Mouse (Mus musculus) embryo, embryonic 11 days (tissue): ENCODE results near the gene Mthfd2l.

Experiments used
- DNase-seq: peaks from one replicate; pipeline ENCODE4 v3.0.0-alpha.2; 2015

Mthfd2l gene

DNA sequence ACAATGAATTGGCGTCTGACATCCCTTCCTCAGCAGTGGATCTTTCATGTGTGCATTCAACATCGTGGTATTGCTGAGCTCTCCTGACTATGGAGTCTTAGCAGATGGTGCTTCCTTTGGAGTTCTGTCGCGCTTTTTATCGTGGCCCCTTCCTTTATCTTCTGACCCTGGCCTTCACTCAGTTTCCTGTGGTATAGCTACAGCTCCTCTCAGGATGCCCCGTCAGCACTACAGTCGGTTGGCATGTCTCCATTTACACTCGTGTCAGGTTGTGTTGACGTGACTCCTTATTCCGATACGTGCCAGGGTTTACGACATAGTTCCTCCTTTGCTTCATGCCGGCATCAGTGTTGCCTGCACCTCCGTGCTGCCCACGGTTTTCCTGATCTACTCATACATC lies 18.6 kb downstream of the Mthfd2l start:
- no peak for DNase-seq

DNA sequence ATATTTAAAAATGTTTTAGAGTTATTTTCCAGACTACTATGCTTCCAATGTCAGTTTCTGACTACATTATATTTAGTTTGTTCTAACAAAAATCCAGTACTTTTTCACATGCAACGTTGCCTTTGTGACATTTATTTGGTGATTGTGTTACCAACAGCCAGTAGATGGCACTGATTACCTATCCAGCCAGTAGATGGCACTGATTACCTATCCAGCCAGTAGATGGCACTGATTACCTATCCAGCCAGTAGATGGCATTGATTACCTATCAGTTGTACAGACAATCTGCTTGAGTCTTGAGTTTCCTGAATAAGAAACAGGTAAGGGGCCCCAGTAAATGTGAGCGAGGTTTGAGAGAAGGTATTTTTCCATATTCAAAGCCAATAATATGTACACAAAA lies 20.6 kb downstream of the Mthfd2l start:
- DNase-seq: no peak

DNA sequence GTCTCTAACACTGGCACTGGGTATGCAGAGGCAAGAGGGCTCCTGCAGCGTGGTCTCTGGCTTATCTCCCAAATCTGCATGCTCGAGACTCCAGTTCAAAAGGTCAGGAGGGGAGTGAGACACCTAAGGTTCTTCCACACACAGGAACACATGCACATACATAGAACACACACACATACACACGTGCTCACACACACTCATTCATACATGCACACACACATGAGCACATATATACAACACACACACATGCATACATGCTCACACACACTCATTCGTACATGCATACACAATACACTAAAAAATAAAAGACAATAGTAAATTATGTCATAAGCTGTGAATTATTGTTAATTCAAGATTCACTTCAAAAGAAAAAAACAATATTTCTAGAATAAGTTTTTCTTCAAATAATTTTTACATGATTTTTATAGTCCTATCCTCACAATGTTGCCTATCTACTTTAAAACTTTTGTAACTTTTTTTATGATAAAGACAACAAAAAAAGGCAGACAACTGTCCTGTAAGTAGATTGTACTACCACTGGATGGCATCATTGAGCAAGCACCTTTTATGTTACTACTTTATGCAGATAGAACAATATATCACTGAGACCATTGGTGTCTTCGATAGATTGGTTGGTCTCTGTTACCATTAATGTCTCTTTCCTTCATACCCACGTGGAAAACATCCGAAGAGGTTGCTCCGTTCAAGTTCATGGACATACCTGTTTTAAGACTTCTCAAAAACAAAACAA lies 22.0 kb downstream of the Mthfd2l start:
- DNase-seq: peak; percentile 16

DNA sequence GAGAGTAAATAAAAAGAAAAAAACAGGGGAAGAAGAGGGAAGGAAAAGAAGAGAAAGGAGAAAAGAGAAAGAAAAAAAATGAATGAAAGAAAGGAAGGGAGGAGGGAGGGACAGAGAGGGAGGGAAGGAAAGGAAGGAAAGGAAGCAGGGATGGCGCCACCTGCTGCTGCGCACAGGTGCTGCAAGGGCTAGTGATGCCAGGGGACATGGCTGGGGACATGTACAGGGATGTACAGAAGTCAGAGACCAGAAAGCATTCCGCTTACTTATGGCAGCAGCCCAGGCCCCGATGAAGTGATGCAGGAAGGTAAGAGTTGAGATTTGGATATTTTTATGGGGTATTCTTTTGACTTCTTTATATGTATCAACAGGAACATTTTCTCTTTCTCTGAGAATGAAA lies 33.4 kb downstream of the Mthfd2l start:
- peak; percentile 34 for DNase-seq

DNA sequence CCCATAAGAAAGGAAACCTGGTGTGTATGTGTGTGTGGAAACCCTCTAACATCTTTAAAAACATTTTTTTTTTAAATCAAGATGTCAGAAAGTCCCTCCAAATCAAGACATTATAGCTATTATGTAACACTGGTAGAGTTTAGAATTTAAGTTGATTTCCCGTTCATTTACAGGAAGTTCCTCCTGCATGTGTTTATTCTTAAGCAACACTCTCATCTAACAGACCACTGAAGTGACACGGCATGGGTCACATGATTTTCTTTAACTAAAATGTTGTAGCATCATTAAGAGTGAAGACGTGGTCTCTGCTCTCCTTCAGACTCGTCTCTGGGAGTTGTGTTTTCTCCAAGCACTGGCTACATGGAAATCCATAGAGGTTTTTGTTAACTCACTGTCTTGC lies 33.8 kb downstream of the Mthfd2l start:
- no peak for DNase-seq

DNA sequence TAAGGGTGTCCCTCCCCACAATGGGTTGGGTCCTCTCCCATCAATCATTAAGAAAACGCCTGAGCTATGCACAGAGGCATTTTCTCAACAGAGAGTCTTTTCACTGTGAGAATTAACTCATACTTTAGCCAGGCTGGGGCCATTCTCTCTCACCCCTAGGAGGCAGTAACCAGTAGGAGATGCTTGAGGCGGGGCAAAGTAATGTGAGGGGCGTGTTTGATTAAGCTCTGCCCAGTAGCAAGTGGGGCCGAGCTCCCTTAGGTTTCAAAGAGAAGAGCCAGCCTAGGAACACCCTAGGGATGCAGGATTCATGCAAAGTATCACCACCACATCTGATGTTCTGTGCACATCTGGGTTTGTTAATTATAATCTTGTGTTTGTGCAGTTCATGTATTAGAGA lies 34.5 kb downstream of the Mthfd2l start:
- DNase-seq: no peak

DNA sequence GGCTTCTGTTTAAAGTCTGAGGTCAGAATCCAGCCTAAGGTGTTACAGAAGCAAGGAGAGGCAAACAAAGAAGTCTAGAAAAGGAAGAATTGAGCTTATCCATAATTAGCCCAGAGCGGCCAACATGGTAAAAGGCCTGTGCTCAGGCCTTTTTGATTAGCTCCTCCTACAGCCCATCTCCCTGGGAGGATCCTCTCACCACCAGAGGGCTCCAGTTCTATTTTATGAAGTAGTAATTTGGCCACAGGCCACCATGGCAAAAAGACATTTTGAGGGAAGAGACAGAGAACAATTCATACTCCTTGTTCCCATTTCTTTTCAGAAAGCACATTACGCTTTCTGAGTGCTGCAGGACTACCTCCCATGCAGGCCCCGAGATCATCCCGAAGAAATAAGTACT lies 46.3 kb downstream of the Mthfd2l start:
- peak; percentile 72 for DNase-seq

DNA sequence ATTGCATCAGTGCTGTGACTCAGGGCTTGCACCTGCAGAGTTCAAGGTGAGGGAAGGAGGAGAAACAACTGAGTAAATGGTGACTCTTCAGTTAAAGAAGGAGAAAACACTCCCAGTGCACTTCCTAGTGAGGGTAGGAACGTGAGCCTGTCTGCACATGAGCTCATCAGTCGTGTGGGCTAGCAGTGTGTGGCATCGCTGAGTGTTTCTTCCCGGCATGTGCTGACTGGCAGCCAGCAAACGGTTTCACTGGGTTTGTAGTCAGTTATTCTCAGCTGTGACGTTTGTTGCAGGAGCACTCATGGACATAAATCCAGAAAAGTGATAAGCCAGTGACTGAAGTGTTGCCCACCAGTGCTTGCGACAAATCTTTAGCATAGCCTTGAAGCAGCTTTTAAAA lies 49.4 kb downstream of the Mthfd2l start:
- DNase-seq: no peak

DNA sequence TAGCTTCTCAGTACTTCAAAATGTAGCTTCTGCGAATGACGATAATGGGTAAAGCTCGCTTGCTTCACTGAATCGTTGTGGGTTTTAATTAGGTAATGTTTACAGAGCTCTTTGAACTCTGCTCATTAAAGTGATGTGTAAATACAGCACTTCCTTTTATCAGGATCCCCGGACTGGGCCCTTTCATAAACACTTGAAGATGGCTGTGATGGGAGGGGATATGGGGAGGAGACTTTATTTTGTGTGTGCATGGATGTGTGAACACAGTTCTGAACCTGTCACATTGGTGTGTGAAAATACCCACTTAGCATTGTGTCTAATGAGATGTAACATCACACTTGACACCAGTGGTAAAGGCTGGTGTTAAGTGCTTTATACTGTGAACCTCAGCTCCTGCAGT lies 56.7 kb downstream of the Mthfd2l start:
- no peak for DNase-seq

DNA sequence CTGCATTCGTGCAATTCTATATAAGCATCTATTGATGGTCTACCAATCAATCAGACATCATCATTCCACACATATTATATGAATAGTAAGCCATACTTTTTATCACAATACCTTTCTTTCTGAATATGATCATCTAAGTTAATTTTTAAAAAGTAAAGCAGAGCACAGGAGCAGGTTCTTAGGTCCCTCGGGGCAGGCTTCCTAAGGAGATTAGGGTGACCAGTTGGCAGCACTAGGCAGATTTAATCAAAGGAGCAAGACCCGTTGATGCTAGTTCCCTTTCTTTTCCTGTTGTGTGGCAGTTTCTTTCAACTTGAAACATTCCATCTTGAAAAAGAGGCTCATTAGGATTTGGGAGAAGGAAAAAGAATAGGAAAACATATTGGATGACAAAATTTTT lies 57.2 kb downstream of the Mthfd2l start:
- DNase-seq: no peak

DNA sequence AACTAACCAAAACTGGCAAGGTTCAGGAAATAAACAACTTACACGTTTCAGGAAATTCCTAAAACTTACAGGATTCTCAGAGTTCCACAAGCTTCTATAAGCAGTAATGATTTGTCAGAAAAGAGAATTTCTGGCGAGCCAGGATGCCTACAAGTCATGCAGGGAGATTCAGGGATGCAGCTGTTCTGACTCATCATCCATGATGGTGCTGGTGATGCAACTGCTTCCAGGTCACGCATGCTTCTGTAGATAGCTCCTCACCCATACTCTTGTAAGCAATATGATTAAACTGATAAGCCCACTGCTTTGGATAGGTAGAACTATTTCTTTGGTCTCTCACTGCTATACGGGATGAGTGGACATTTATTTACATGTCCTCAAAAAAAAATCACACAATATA lies 57.7 kb downstream of the Mthfd2l start:
- DNase-seq: no peak

DNA sequence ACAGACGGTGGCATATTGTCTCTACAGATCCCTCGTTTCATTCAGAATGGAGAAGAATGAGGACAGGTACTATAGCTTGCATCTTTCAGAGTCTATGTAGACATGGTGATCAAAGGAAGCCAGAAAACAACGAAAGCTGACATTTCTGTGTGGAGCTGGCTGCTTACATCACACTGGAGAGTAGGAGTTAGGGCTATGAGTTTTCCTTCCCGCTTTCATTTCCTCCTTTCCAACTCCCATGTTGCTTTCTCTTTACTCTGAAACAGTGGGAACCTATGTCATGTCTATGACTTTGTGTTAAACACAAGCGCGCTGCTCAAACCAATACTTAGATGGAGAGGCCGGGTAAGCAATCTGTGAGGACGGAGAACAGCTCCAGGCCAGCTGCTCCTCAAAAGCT lies 69.0 kb downstream of the Mthfd2l start:
- DNase-seq: no peak

DNA sequence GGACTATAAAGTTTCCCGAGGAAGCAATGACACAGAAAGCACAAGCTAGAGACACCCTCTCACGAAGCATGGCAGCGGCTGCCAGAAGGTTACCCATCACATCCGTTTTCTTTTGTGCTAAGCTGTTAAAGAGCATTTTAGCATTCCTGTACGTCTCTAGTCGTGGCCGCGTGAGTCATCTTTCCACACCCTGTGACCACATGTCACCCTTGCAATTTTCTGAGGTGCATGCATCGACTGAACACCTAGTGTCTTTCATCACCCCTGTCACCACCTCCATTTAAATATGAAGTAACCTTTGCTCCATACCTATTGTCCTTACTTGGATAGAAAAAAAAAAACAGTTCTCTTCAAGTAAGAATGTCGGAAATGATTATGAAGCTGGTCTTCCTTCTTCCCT lies 84.3 kb downstream of the Mthfd2l start:
- no peak for DNase-seq

DNA sequence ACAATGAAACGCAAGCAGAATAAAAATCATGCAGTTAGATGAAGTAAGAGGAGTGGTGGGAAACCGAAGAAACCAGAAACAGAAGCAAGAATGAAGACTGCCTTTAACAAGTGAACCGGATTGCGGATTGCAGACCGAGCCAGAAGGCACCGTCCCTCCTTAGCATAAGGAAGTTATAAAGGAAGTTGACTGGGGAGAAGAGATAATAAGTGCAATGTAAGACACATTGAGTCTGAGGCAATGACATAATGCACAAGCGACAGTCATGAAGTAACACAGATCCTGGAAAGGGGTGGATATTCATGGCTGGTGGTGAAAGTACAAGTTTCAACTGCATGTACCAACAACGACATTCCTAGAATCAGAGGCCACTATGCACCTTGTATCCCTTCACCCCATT lies 92.2 kb downstream of the Mthfd2l start:
- no peak for DNase-seq

DNA sequence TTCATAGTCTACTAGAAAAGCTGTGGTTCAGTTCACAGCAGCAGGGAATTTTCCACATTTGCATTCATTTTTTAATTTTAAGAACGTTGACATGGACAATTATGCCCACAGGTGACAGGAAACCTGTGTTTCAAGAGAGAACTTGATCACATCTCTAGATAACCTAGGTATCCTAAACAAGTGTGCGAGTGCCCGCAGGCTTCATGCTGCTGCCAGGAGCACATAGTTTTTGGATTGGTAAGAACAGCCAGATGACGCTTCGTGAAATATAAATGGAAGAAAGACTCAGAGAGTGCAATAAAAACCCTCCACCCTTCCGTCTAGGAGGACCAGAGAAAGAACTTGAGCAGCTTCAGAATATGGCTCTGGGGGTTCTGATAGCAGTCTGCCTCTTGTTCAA lies 96.2 kb downstream of the Mthfd2l start, which contains the start of gene Epgn:
Epgn (plus strand) TSS at position 301 of the 400 bp plus-strand sequence.
- DNase-seq: no peak

DNA sequence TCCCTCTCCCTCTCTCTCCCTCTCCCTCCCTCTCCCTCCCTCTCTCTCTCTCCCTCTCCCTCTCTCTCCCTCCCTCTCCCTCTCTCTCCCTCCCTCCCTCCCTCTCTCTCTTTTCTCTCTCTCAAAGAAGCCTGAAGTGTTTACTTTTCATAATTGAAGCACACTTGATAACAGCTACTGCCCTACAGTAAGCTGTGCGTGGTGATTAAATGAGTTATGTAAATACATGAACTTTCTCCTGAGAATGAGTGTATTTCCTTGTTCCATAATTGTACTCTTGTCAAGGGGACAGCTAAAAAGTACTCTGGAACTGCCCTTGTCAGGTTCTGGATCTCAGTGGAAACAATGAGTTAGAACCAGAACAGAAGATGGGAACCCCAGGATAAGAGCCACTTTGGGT lies 96.9 kb downstream of the Mthfd2l start:
- no peak for DNase-seq

DNA sequence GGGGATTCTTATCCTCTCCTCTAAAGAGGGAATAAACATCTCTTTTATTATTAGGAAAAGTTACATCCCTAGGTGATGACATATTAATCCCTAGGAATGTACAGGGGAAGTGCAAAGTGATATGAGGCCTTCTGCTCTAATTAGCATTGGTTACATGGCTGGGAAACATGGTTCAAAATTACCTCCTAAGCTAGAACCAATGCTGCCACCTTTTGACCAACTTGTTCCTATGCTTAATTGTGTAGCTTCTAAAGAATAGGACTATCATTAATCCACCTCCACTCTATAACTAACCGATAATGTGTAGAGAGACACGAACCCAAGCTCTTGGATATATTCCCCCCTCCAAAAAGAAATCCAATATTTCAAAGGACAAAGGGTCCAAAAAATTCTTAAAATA lies 99.7 kb downstream of the Mthfd2l start:
- no peak for DNase-seq

DNA sequence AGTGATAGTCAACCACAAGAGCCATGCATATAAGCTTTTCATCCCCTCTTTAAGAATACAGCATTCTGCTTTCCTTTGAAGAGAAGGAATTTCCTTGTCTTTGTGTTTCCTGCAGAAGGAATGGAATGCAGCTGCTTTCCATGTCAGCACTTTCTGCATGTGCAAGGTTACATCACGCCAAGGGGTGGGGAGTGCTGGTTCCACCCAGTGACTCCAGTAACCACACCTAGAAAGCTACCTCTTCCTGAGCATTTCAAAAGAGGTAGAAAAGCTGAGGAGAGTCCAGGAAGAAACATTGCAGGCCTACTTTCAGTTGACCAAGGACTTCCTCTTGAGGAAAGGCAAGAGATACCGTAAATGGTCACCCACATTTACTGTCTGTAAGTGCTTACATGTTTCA lies 104.4 kb downstream of the Mthfd2l start:
- DNase-seq: no peak

DNA sequence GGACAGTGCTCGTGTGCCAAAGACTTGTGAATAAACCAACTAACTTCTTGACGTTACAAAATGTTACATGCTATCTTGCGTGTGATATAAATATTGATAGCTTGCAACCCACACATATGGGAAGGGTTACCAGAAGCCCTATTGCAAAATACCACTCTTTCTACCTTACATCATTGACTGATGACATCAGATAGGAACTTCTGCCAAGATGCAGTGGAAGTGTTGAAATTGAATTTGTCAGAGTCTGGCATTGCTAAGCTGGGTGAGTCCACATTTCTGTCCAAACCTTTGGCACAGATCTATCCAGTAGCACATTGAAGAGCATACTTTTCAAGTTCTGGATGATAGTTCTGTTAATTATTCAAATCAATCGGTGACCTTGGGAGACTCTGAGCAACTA lies 105.7 kb downstream of the Mthfd2l start:
- DNase-seq: no peak

DNA sequence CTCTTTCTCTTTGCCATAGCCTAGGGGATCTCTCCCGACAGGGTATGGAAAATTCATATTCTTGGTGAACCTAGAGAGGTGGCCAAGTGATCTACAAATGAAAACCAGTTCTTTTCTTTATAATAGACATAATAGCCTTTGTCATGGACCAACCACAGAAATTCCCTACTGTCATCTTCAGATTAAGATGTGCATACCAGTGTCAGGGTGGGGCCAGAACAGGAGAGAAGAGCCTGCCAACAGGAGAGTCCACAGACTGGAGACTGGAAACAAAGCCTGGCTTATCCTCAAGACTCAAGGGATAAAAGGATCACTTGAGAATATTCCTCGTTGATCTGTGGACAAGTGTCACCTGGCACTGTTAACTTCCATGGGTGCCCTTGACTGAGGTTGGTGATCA lies 106.8 kb downstream of the Mthfd2l start:
- DNase-seq: no peak

DNA sequence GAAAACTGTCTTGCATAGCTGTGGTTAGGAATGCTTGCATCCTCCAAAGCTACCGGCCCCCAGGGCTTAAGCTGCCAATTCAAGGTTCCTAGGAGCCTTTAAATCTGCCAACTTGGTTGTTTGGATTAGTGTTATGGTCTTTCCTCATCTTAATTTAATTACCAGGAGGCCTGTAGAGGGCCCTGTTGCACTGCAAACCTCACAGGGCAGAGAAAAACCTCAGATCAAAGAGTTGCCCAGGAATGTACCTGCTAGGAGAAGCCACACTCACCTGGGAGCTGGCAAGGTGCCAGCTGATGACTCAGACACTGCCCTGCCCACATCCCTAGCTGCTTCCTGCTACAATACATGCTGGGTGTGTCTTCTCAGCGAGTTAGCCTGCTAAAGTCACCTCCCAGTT lies 107.6 kb downstream of the Mthfd2l start:
- DNase-seq: peak; percentile 18

DNA sequence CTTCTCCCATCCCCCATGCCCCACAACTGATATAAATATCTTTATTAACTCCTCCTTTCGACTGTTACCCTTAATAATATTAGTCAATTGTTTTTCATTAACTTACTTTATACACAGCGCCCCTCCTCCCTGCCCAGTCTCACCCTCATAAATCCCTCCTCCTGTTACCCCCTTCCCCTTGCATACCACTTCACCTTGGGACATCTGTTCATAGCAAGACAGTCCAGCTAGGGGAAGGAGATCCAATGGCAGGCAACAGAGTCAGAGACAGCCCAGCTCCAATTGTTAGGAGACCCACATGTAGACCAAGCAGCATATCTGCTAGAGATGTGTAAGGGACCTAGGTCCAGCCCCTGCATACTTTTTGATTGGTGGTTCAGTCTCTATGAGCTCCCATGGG lies 108.0 kb downstream of the Mthfd2l start:
- DNase-seq: no peak

DNA sequence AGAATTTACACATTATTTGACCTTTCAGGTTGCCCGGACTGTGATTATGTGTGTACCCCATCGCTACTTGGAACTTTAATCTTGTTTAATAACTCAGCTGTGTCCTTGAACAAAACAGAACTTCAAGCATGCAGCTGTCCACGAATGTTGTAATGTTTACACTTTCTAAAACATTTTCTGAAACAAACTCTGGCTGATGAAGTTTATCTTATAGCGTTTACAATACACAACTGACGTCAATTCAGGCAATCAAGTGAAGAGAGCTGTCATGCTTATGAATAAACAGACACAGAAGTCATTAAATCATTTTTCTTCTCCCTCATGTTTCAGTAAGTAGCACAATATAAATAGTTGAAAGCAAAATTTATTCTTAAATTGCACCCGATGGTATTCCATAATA lies 117.1 kb downstream of the Mthfd2l start:
- no peak for DNase-seq

DNA sequence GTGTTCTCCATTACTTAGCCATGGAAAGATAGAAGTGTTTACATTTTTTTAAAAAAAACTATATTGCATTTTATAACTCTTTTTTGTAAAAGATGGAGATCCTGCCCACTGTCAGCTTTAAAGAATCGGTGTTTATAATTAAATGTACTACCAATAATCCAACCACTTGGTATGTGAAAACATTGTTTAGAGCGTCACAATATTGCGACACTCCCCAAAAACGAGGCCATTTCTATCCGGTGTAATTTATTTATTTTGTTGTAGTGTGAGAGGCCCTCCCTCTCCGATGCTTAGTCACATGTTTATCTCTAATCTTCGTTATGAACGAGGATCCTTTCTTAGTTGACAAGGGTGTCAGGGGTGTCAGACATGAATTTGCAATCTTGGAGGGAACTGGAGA lies 117.5 kb downstream of the Mthfd2l start:
- no peak for DNase-seq
